Mouse (Mus musculus) left cerebral cortex, postnatal 14 days (tissue): Measurements from ENCODE around the gene Il11ra1. TPM values are rescaled to one million over a fixed set of nuclear protein-coding genes. Genes with fewer than 3 reads are reported as not detected.
"Not testable (repeated sequence)": the region's sequence is repeated elsewhere in the genome, so short reads cannot be mapped to it uniquely, and the experiment has no call there.

Source experiments
- DNase-seq, 2 experiments: peaks; one replicate each; pipeline ENCODE4 v3.0.0; 2021 to 2022; ENCODE audit warnings: low spot score in 2 of 2, mixed read lengths in 1 of 2
- intact Hi-C: fragments of 180-260 bp; cut with DNase I; formaldehyde crosslinking; loops from one replicate; pipeline ENCODE4 v1.15.1; 2025
- total RNA-seq, 2 experiments: library from RNA; stranded (reverse); gene quantifications; 2 replicates each; pipeline ENCODE4 v1.2.3; 2021

The Il11ra1 gene
- total RNA-seq, 2 experiments from 2014 or later, result 28.9 to 32.8 TPM

GRCm38 (mm10) chr4:41676248-41677005 lies 23.4 kb upstream of the Il11ra1 start:
- intact Hi-C loops, result no loop called here
- no peak for DNase-seq

DNA sequence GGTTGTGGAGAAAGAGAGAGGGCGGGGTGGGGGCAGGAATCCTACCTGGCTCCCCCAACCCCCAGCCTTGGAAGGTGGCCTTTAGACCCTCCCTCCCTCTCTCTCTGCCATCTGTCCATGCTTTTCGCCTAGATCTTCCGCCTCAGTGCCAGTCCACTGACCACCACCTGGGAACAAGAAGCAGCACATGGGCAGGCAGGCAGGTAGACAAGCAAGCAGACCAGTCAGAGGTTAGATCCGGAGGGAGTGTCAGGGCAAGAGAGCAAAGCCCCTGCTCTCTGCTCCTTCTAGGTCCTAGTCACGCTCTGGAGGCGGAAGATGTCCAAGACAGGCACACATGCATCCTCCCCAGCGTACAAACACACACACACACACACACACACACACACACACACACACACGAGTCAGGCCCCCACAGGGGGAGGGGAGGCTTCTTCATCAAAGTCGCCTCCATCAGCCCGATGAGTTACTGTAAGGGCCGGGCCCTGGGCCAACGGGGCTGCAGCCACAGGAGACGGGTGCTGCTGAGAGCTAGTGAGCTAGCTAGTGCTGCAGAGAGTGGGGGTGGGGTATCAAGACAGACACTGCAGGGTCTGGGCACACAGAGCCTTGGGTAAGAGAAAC lies 22.7 kb upstream of the Il11ra1 start:
- intact Hi-C loops, result no loop called here
- no peak for DNase-seq

- no peak for DNase-seq
- intact Hi-C loops, result no loop called here
These were observed 20.9 kb upstream of the Il11ra1 start for GRCm38 (mm10) chr4:41678863-41679262.

- DNase-seq, result no peak
- intact Hi-C loops, result no loop called here
These were observed 20.5 kb upstream of the Il11ra1 start for GRCm38 (mm10) chr4:41679291-41679690.

GRCm38 (mm10) chr4:41681176-41681575 lies 18.6 kb upstream of the Il11ra1 start:
- intact Hi-C loops, result no loop called here
- peak in 1 of 2 experiments; percentile 89 for DNase-seq

- peak in 1 of 2 experiments; percentile 47 for DNase-seq
- intact Hi-C loops, result no loop called here
These were observed 17.8 kb upstream of the Il11ra1 start for GRCm38 (mm10) chr4:41681947-41682346.

DNA sequence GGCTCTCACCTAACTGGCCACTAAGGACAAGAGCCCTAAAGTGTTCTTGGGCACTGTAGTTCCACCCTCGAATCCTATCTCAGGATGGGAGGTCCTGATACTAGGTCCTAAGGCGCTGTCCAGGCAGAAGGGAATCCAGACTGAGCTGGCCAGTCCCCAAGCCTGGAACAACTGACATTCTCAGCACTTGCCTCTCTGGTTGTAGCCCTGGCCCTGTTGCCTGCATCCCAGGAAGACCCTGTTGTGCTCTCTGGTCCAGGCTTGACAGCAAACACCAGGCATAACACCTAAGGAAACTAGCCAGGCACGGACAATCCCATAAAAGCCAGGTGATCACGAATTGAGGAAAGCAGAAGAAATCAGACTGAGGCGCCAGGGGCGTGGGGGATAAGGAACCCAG lies 17.0 kb upstream of the Il11ra1 start:
- no peak for DNase-seq
- intact Hi-C loops, result no loop called here

DNA sequence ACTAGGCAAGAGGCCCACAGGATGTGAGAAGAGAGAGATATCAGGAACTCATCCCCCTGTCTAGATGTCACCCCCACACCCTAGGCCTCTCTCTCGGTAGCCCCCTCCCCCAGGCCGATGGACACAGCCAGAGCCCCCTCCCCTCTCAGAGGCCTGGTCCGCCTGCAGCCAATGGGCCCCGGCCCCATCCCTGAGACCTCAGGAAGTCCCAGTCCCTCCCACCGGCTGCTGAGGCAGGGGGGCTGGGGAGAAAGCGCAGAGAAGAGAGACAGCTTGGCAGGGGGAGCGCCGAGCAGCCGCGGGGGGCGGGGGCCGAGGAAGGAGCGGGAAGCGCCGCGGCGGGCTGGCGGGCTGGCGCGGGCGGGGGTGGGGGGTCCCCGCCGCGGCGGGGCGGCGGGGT lies 16.5 kb upstream of the Il11ra1 start:
- DNase-seq, intact Hi-C loops: not testable (repeated sequence)

GRCm38 (mm10) chr4:41684131-41684930 lies 15.5 kb upstream of the Il11ra1 start:
- DNase-seq, intact Hi-C loops: not testable (repeated sequence)

DNA sequence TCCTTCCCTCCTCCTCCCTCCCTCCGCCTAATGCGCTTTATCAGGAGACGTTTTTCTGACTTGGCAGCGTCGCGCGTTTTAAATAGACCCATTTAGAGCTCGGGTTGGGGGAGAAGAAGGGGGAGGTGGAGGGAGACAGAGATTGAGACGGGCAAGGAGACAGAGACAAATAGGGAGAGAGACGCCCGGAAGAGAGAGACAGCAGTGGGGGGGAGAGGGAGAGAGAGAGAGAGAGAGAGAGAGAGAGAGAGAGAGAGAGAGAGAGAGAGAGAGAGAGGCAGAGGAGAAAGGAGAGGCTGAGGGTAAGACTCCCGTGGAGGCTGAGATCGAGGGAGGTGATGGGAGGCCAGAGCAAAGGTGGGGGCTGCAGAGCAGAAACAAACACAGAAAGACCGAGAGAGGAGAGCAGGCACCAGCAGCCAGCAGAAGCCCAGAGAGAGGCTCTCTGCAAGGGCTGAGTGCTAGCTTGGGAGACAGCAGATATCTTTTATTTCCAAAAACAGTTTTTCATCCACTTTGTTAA lies 14.8 kb upstream of the Il11ra1 start:
- intact Hi-C loops, DNase-seq: not testable (repeated sequence)

DNA sequence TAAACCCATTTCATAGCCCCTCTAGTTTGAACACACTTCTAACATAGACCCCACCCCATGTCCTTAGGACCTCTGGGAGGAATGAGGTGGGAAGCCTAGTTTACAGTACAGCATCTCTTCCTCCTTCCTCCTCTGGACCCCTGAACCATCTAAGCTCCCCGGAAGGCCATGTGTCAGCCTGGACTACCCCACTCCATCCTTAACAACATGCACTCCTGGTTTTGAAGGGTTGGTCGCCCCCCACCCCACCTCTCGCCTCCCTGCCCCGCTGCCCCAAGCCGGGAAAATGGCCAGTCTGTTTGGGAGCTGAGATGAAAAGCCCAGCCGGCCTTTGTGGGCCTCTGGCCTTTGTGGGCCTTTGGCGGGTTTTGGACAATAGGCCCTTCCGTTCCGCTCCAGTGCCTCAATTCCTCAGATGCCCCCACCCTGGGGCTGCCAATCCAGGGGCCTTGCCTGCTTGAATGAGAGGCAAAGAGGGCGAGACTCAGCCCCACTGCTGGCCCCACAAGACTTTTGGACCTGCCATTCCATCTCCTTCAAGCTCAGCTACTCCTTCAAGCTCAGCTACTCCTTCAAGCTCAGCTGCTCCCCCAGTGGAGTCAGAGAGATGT lies 13.8 kb upstream of the Il11ra1 start:
- DNase-seq, intact Hi-C loops: not testable (repeated sequence)

- intact Hi-C loops, DNase-seq: not testable (repeated sequence)
These were observed 11.2 kb upstream of the Il11ra1 start for GRCm38 (mm10) chr4:41688562-41688961.

DNA sequence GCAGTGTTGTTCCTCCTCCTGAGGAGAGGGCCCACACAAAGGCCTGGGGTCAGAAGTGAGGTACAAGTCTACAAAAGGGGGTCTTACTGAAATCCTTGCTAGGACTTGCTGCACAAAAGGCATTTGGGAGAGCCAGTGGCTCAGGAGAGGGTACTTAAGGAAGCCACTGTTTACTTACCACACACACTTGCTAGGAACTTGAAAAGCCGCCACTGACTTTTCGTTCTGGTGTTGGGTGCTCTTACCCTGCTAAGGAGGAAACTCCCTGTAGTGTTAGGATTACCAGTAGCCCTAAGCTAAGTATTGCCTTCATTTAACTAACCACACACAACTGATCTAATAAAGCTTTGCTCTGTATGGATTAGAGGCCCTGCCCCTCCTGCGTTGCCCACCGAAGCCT lies 9.8 kb upstream of the Il11ra1 start:
- DNase-seq, intact Hi-C loops: not testable (repeated sequence)

DNA sequence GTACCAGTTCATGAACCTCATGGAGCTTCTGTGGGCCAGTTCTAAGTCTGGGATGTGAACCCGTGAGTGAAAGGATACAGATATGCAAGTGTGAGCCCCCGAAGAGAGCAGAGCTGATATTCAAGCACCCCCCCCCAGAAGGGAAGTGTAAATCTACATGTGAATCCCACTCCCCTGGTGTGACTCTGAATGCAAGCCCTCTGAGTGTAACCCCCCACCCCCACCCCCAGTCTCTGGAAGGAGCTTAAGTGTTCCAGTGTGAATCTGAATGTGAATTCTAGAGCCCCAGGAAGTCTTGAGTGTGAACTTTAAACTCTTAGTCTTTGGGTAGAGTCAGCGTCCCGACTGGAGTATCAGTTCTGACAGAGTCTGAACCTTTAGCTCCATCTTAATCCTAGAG lies 6.3 kb upstream of the Il11ra1 start:
- DNase-seq, intact Hi-C loops: not testable (repeated sequence)

GRCm38 (mm10) chr4:41695800-41696199 lies 4.0 kb upstream of the Il11ra1 start:
- intact Hi-C loops, DNase-seq: not testable (repeated sequence)

DNA sequence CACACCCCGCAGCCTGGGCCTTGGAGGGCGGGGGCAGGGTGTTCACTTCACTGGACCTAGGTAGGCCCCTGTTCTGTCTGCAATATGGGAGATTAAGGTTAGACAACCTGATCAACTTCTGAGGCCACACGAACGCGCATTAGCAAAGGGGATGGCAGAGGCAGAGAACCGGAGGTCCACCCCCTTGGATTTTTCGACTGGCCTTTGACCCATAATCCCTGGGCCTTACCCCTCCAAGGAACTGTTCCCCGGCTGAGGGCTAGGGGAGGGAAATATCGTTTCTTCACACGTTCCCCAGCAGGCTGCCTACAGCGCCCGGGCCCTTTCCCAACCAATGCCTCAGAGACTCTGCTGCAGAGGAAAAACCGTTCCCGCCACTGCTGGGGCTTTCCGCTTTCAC lies 3.3 kb upstream of the Il11ra1 start:
- DNase-seq, intact Hi-C loops: not testable (repeated sequence)

DNA sequence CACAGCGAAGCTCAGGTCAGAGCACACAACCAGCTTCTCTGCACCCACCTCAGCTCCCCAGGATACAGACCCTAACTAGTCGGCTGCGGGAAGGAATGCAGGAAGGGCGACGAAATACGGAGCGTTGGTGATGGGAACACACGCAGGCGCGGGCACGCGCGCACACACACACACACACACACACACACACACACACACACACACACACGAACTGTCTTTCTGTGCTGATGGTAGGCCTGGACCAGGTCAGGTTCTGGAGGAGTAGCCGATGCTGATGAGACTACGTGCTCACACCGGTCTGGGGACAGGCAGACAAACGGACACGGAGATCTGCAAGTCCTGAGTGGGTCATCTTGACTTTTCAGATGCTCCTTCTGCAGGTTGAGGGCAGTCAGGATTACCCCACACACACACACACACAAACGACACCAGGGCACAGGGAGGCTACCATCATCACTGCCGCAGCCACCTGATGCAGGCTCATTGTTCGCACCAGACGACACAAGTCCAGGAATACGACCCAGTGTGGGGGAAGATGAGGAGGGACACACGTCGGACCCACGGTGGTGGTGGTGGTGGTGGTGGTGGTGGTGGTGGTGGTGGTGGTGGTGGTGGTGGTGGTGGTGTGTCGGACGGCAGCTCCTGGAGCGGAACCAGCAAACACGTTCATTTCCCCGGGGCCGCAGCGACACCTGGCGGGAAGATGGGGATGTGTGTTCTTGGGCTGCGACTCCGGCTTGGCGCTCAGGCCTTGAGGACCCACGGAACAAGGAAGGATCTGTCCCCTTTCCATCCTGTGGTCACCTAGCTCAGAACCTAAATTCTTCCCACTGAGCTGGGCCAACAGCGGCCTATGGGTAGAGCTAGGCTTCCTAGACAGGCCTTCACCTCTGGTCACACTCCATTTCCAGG lies 2.6 kb upstream of the Il11ra1 start, which contains the start of gene Cntfr:
Gene Cntfr, minus strand, starts transcription at position 160 of the 912 bp plus-strand sequence.
- intact Hi-C loops, result not testable (repeated sequence)
- peak; percentile 76 to 91 for DNase-seq

DNA sequence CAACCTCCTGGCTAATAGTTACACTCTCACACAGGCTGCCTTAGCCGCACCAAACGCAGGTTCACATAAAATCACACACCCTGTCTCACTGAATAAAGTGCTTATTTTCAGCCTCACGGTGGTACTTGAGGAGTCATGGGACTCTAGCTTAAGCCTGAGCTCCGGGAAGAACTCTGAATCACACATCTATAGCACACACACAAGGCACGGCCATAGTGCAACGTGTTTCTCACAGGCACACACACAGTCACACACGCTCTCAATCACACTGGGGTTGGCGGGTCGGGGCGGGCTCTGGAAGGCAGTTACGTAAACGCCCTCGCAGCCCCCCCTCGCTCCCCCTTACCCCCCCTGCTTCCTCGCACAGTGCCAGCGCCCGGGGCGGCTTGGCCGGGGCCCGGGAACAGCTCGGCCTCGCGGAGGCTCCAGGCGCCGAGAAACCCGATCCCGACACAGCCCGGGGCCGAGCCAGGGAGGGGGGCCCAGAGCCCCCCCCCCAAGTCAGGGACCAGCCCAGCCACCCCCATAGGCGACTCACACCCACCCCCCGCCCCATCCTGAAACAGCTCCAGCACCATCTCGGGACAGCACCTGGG lies 1.3 kb upstream of the Il11ra1 start:
- intact Hi-C loops, DNase-seq: not testable (repeated sequence)
